Comparison of ENCODE assay signal across 22 mouse cellular contexts in genomic region chr1:136570976-136571375, GRCm38 (mm10).
"Had no signal": no experiment of that assay in that cellular context is flagged by ENCODE, and none has a peak within 500 bp of the region (broad histone marks: within the 10 kb centered on the region; RNA-seq: fewer than 3 reads in every experiment).

No protein-coding gene starts in this region.

- H3K36me3 ChIP-seq: heart, embryonic 12.5 days; hindbrain, embryonic 10.5 days; hindbrain, embryonic 12.5 days; intestine, embryonic 15.5 days; limb, embryonic 10.5 days; limb, embryonic 12.5 days; liver, embryonic 13.5 days; liver, embryonic 15.5 days had no signal

- H3K27ac ChIP-seq: heart, adult 2 months; hindbrain, embryonic 12.5 days; hindbrain, embryonic 14.5 days; intestine, embryonic 15.5 days; layer of hippocampus, adult 2 months; left cerebral cortex, adult 2 months; limb, embryonic 12.5 days; liver, embryonic 13.5 days; liver, embryonic 15.5 days had no signal

- H3K27me3 ChIP-seq: heart, embryonic 12.5 days; intestine, embryonic 15.5 days; liver, embryonic 13.5 days; liver, embryonic 15.5 days had no signal

- H3K9me3 ChIP-seq: heart, embryonic 12.5 days; hindbrain, embryonic 10.5 days; hindbrain, embryonic 12.5 days; intestine, embryonic 15.5 days; limb, embryonic 10.5 days; limb, embryonic 12.5 days; liver, embryonic 13.5 days; liver, embryonic 15.5 days had no signal

- H3K4me3 ChIP-seq: heart, adult 2 months; intestine, embryonic 15.5 days; layer of hippocampus, adult 2 months; left cerebral cortex, adult 2 months; liver, embryonic 13.5 days; liver, embryonic 15.5 days had no signal

- DNase-seq: gastrocnemius, postnatal 14 days; gastrocnemius, postnatal 36 days; heart, adult 11 months; heart, adult 2 months; heart, postnatal 14 days; heart, postnatal 36 days; kidney, adult 18-20 months; kidney, adult 9 months; kidney, postnatal 10 days; kidney, postnatal 25 days; kidney, postnatal 4 days; liver, embryonic 13.5 days had no signal

- H3K4me1 ChIP-seq: intestine, embryonic 15.5 days had no signal
